8 mouse cellular contexts compared by ENCODE assay signal in genomic region chr1:88752332-88752731, GRCm38 (mm10). TPM values are rescaled to one million over a fixed set of nuclear protein-coding genes. Genes with fewer than 3 reads are reported as not detected.
A peak's percentile ranks its signal among the peaks of the same experiment; 100 is the strongest.
DNase-seq lines count a peak whose midpoint lies in the region; ATAC-seq and TF ChIP-seq lines count a peak whose summit lies in the region.

No protein-coding gene starts in this region.

- no peak for TF ChIP-seq EP300 in stomach, postnatal 0 days (optimal IDR thresholded peaks at IDR 0.05)

- ATAC-seq in forebrain, embryonic 11.5 days (replicated peaks; ENCODE audit: low FRiP score): peak; percentile 45; the same call in 1 of the 2 replicates
- peak; percentile 66 for ATAC-seq in forebrain, embryonic 15.5 days (replicated peaks)
- ATAC-seq in stomach, postnatal 0 days (ENCODE audit: low FRiP score, low TSS enrichment): no peak

- peak; percentile 52 for DNase-seq in forebrain, embryonic 11.5 days (ENCODE audit: low spot score)
- DNase-seq in forebrain, embryonic 10.5 days (ENCODE audit: extremely low spot score, low spot score): no peak
- DNase-seq in 3T3-L1 (ENCODE audit: low read depth, low spot score): peak; percentile 75
- DNase-seq in limb, embryonic 10.5 days (ENCODE audit: low spot score): peak; percentile 46
- DNase-seq in stomach, postnatal 0 days (ENCODE audit: low spot score): peak; percentile 30
- DNase-seq in ovary, adult 18-20 months (ENCODE audit: low spot score): no peak
- DNase-seq in thymus, postnatal 14 days: no peak

- H3K36me3 ChIP-seq in forebrain, embryonic 11.5 days (ENCODE audit: control insufficient read depth, insufficient read depth, low read length): no peaks in the 10 kb centered on the region
- H3K36me3 ChIP-seq in forebrain, embryonic 10.5 days (replicated peaks): no peaks in the 10 kb centered on the region
- no peaks in the 10 kb centered on the region for H3K36me3 ChIP-seq in forebrain, embryonic 15.5 days
- H3K36me3 ChIP-seq in limb, embryonic 10.5 days: no peaks in the 10 kb centered on the region
- no peaks in the 10 kb centered on the region for H3K36me3 ChIP-seq in stomach, postnatal 0 days (ENCODE audit: control insufficient read depth, insufficient read depth, low read length)

- H3K4me2 ChIP-seq in forebrain, embryonic 11.5 days (ENCODE audit: low read depth, low read length, severe bottlenecking): no peak overlapping the region
- no peak overlapping the region for H3K4me2 ChIP-seq in forebrain, embryonic 15.5 days (replicated peaks)
- no peak overlapping the region for H3K4me2 ChIP-seq in stomach, postnatal 0 days (replicated peaks; ENCODE audit: low read depth)

- no peak overlapping the region for H3K27ac ChIP-seq in forebrain, embryonic 11.5 days (ENCODE audit: low read depth, low read length)
- no peak overlapping the region for H3K27ac ChIP-seq in forebrain, embryonic 10.5 days
- H3K27ac ChIP-seq in forebrain, embryonic 15.5 days (replicated peaks): 0 out of 2 replicates have a peak overlapping the region, but pooled peaks have one; percentile 17
- H3K27ac ChIP-seq in limb, embryonic 10.5 days: no peak overlapping the region
- no peak overlapping the region for H3K27ac ChIP-seq in stomach, postnatal 0 days (replicated peaks)

- 33% methylated on average over 5 of the region's 5 CpGs for WGBS in forebrain, embryonic 11.5 days
- WGBS in forebrain, embryonic 10.5 days: 42% methylated on average over 5 of the region's 5 CpGs
- 14% methylated on average over 5 of the region's 5 CpGs for WGBS in forebrain, embryonic 15.5 days
- WGBS in limb, embryonic 10.5 days: 6% methylated on average over 5 of the region's 5 CpGs
- 5% methylated on average over 5 of the region's 5 CpGs for WGBS in stomach, postnatal 0 days

- H3K4me3 ChIP-seq in forebrain, embryonic 11.5 days (ENCODE audit: low read depth, low read length): no peak overlapping the region
- no peak overlapping the region for H3K4me3 ChIP-seq in forebrain, embryonic 10.5 days
- no peak overlapping the region for H3K4me3 ChIP-seq in forebrain, embryonic 15.5 days
- no peak overlapping the region for H3K4me3 ChIP-seq in limb, embryonic 10.5 days
- no peak overlapping the region for H3K4me3 ChIP-seq in stomach, postnatal 0 days (ENCODE audit: low read depth, low read length)

- H3K9ac ChIP-seq in forebrain, embryonic 11.5 days (ENCODE audit: low read length): no peak overlapping the region
- H3K9ac ChIP-seq in forebrain, embryonic 15.5 days (replicated peaks): no peak overlapping the region
- no peak overlapping the region for H3K9ac ChIP-seq in stomach, postnatal 0 days (ENCODE audit: low read length)

- H3K4me1 ChIP-seq in forebrain, embryonic 11.5 days (replicated peaks; ENCODE audit: control insufficient read depth, insufficient read depth, low read length): peaks cover 5% of the 10 kb centered on the region; the same call in 1 of the 2 replicates
- peaks cover 35% of the 10 kb centered on the region for H3K4me1 ChIP-seq in forebrain, embryonic 10.5 days
- peaks cover 23% of the 10 kb centered on the region for H3K4me1 ChIP-seq in forebrain, embryonic 15.5 days
- H3K4me1 ChIP-seq in limb, embryonic 10.5 days: peaks cover 8% of the 10 kb centered on the region
- no peaks in the 10 kb centered on the region for H3K4me1 ChIP-seq in stomach, postnatal 0 days (replicated peaks; ENCODE audit: control insufficient read depth, insufficient read depth)

- H3K9me3 ChIP-seq in forebrain, embryonic 11.5 days (ENCODE audit: control insufficient read depth, low read length): no peaks in the 10 kb centered on the region
- H3K9me3 ChIP-seq in forebrain, embryonic 10.5 days: peaks cover 5% of the 10 kb centered on the region
- no peaks in the 10 kb centered on the region for H3K9me3 ChIP-seq in forebrain, embryonic 15.5 days
- no peaks in the 10 kb centered on the region for H3K9me3 ChIP-seq in limb, embryonic 10.5 days (replicated peaks)
- H3K9me3 ChIP-seq in stomach, postnatal 0 days (ENCODE audit: control insufficient read depth, low read length): no peaks in the 10 kb centered on the region

- no peaks in the 10 kb centered on the region for H3K27me3 ChIP-seq in forebrain, embryonic 11.5 days (ENCODE audit: control insufficient read depth, insufficient read depth, low read length)
- H3K27me3 ChIP-seq in forebrain, embryonic 10.5 days (ENCODE audit: poor library complexity, severe bottlenecking): 0 out of 2 replicates have a peak, but pooled peaks cover 5% of the 10 kb centered on the region
- no peaks in the 10 kb centered on the region for H3K27me3 ChIP-seq in forebrain, embryonic 15.5 days
- H3K27me3 ChIP-seq in limb, embryonic 10.5 days (ENCODE audit: low read depth, poor library complexity, severe bottlenecking): no peaks in the 10 kb centered on the region
- no peaks in the 10 kb centered on the region for H3K27me3 ChIP-seq in stomach, postnatal 0 days (ENCODE audit: control insufficient read depth, insufficient read depth, low read length)

- peak; percentile 75 for TF ChIP-seq CTCF in stomach, postnatal 0 days (IDR thresholded peaks at IDR 0.05; ENCODE audit: low read depth)

RNA-seq across cellular contexts. Expression of gene Arl4c, which starts 50.3 kb away (rescaled TPM):
- polyA plus RNA-seq in forebrain, embryonic 11.5 days (2014; fragmentation: Nextera tagmentation; extraction: Ambion mirVana): 9.2 and 13.3 TPM in 2 replicates
- 21.8 and 22.3 TPM in 2 replicates for polyA plus RNA-seq in forebrain, embryonic 10.5 days (2016; fragmentation: Nextera tagmentation; extraction: Ambion mirVana)
- 38.1 and 42.4 TPM in 2 replicates for polyA plus RNA-seq in forebrain, embryonic 15.5 days (2015; fragmentation: Nextera tagmentation; extraction: Ambion mirVana)
- 9.0 and 9.4 TPM in 2 replicates for polyA plus RNA-seq in limb, embryonic 10.5 days (2016; fragmentation: Nextera tagmentation; extraction: Ambion mirVana)
- 5.7 and 5.8 TPM in 2 replicates for polyA plus RNA-seq in stomach, postnatal 0 days (2015; fragmentation: Nextera tagmentation; extraction: Ambion mirVana)

Comparison
In these comparisons a context has a peak if more than half of its experiments do, and no peak if none do; other contexts are left out.
1. DNase-seq: peak in forebrain, embryonic 11.5 days (single experiment), 3T3-L1 (single experiment), limb, embryonic 10.5 days (single experiment) and stomach, postnatal 0 days (single experiment); none in forebrain, embryonic 10.5 days (single experiment), ovary, adult 18-20 months (single experiment) and thymus, postnatal 14 days (single experiment).